Mouse (Mus musculus): ENCODE results near the gene Spns3. TPM values are rescaled to one million over a fixed set of nuclear protein-coding genes. Genes with fewer than 3 reads are reported as not detected.

Gene Spns3
- polyA plus RNA-seq, 1 experiment: 0.68 TPM

GRCm38 (mm10) chr11:72465978-72466693 is 84.2 kb downstream of the Spns3 start:
- Histone ChIP-seq H3K4me1 (ENCODE audit: control insufficient read depth, insufficient read depth, low read length) (peaks cover 59% of the 10 kb centered on the region), H3K27ac (ENCODE audit: insufficient read depth, low read depth, low read length) (peak overlapping the region; percentile 96), H3K4me3 (ENCODE audit: insufficient read depth, low read length) (peak overlapping the region; percentile 17)
- TF ChIP-seq CTCF (IDR thresholded peaks at IDR 0.05; ENCODE audit: low read depth, low read length) (0 out of 2 replicates have a peak, but pooled peaks have one; percentile 5), POLR2A (IDR thresholded peaks at IDR 0.05; ENCODE audit: borderline replicate concordance, low read depth, low read length) (no peak)

GRCm38 (mm10) chr11:72464821-72465220 is 85.5 kb downstream of the Spns3 start:
- no peak overlapping the region for H3K4me3 ChIP-seq (ENCODE audit: insufficient read depth, low read length)
- H3K4me1 ChIP-seq (ENCODE audit: control insufficient read depth, insufficient read depth, low read length): peaks cover 56% of the 10 kb centered on the region
- no peak overlapping the region for H3K27ac ChIP-seq (ENCODE audit: insufficient read depth, low read depth, low read length)
- TF ChIP-seq POLR2A (IDR thresholded peaks at IDR 0.05; ENCODE audit: borderline replicate concordance, low read depth, low read length): no peak
- TF ChIP-seq CTCF (IDR thresholded peaks at IDR 0.05; ENCODE audit: low read depth, low read length): no peak

GRCm38 (mm10) chr11:72461500-72461981 is 88.8 kb downstream of the Spns3 start:
- Histone ChIP-seq H3K4me1 (ENCODE audit: control insufficient read depth, insufficient read depth, low read length) (peaks cover 44% of the 10 kb centered on the region), H3K4me3 (ENCODE audit: insufficient read depth, low read length) (peak overlapping the region; percentile 16; the same call in 1 of the 2 replicates), H3K27ac (ENCODE audit: insufficient read depth, low read depth, low read length) (peak overlapping the region; percentile 64)
- TF ChIP-seq CTCF (IDR thresholded peaks at IDR 0.05; ENCODE audit: low read depth, low read length) (no peak), POLR2A (IDR thresholded peaks at IDR 0.05; ENCODE audit: borderline replicate concordance, low read depth, low read length) (no peak)

- peak overlapping the region; percentile 38 for H3K4me3 ChIP-seq (ENCODE audit: insufficient read depth, low read length)
These were observed 91.8 kb downstream of the Spns3 start for GRCm38 (mm10) chr11:72458502-72458901.

GRCm38 (mm10) chr11:72457995-72458496 is 92.3 kb downstream of the Spns3 start:
- peak overlapping the region; percentile 28 for H3K27ac ChIP-seq (ENCODE audit: insufficient read depth, low read depth, low read length)
- TF ChIP-seq POLR2A (IDR thresholded peaks at IDR 0.05; ENCODE audit: borderline replicate concordance, low read depth, low read length) (no peak), CTCF (IDR thresholded peaks at IDR 0.05; ENCODE audit: low read depth, low read length) (no peak)
- H3K4me1 ChIP-seq (ENCODE audit: control insufficient read depth, insufficient read depth, low read length): peaks cover 31% of the 10 kb centered on the region
- peak overlapping the region; percentile 38 for H3K4me3 ChIP-seq (ENCODE audit: insufficient read depth, low read length)

More at GRCm38 (mm10) chr11:72458502-72458901, 91.8 kb downstream of the Spns3 start:
- Histone ChIP-seq H3K27ac (ENCODE audit: insufficient read depth, low read depth, low read length) (peak overlapping the region; percentile 28), H3K4me1 (ENCODE audit: control insufficient read depth, insufficient read depth, low read length) (peaks cover 31% of the 10 kb centered on the region)
- no peak for TF ChIP-seq POLR2A (IDR thresholded peaks at IDR 0.05; ENCODE audit: borderline replicate concordance, low read depth, low read length)
- TF ChIP-seq CTCF (IDR thresholded peaks at IDR 0.05; ENCODE audit: low read depth, low read length): no peak

GRCm38 (mm10) chr11:72455694-72456093 is 94.6 kb downstream of the Spns3 start:
- TF ChIP-seq CTCF (IDR thresholded peaks at IDR 0.05; ENCODE audit: low read depth, low read length) (no peak), POLR2A (IDR thresholded peaks at IDR 0.05; ENCODE audit: borderline replicate concordance, low read depth, low read length) (no peak)
- no peak overlapping the region for H3K27ac ChIP-seq (ENCODE audit: insufficient read depth, low read depth, low read length)
- no peak overlapping the region for H3K4me3 ChIP-seq (ENCODE audit: insufficient read depth, low read length)
- H3K4me1 ChIP-seq (ENCODE audit: control insufficient read depth, insufficient read depth, low read length): peaks cover 14% of the 10 kb centered on the region

- H3K27ac ChIP-seq (ENCODE audit: insufficient read depth, low read depth, low read length): no peak overlapping the region
- peaks cover 10% of the 10 kb centered on the region for H3K4me1 ChIP-seq (ENCODE audit: control insufficient read depth, insufficient read depth, low read length)
- no peak for TF ChIP-seq CTCF (IDR thresholded peaks at IDR 0.05; ENCODE audit: low read depth, low read length)
- no peak for TF ChIP-seq POLR2A (IDR thresholded peaks at IDR 0.05; ENCODE audit: borderline replicate concordance, low read depth, low read length)
- no peak overlapping the region for H3K4me3 ChIP-seq (ENCODE audit: insufficient read depth, low read length)
These were observed 97.0 kb downstream of the Spns3 start for GRCm38 (mm10) chr11:72453105-72453953.

- Histone ChIP-seq H3K4me3 (ENCODE audit: insufficient read depth, low read length) (no peak overlapping the region), H3K27ac (ENCODE audit: insufficient read depth, low read depth, low read length) (no peak overlapping the region), H3K4me1 (ENCODE audit: control insufficient read depth, insufficient read depth, low read length) (no peaks in the 10 kb centered on the region; the same call in 1 of the 2 replicates)
- TF ChIP-seq POLR2A (IDR thresholded peaks at IDR 0.05; ENCODE audit: borderline replicate concordance, low read depth, low read length) (no peak), CTCF (IDR thresholded peaks at IDR 0.05; ENCODE audit: low read depth, low read length) (no peak)
These were observed 98.1 kb downstream of the Spns3 start for GRCm38 (mm10) chr11:72452140-72452665.

GRCm38 (mm10) chr11:72447475-72447874 is 102.8 kb downstream of the Spns3 start:
- TF ChIP-seq POLR2A (IDR thresholded peaks at IDR 0.05; ENCODE audit: borderline replicate concordance, low read depth, low read length): no peak
- Histone ChIP-seq H3K4me1 (ENCODE audit: control insufficient read depth, insufficient read depth, low read length) (peaks cover 6% of the 10 kb centered on the region), H3K27ac (ENCODE audit: insufficient read depth, low read depth, low read length) (no peak overlapping the region), H3K4me3 (ENCODE audit: insufficient read depth, low read length) (no peak overlapping the region)

Data from bone marrow macrophage, adult 2 months (primary cell).